Mouse (Mus musculus) adipose tissue, adult 10 weeks (tissue): ENCODE results near the gene Ikzf4. TPM values are rescaled to one million over a fixed set of nuclear protein-coding genes. Genes with fewer than 3 reads are reported as not detected.

Experiments used
- polyA plus RNA-seq: library from polyadenylated mRNA; stranded (reverse); fragments of 350-450 nt; fragmentation: Illumina TruSeq; extraction: RNeasy Lipid Tissue Mini Kit (QIAGEN cat#74804); gene quantifications from one replicate; pipeline ENCODE4 v1.2.3, GENCODE M21; 2014; ENCODE audit warnings: low read depth, low replicate concordance

Ikzf4 gene
- polyA plus RNA-seq, result 3.3 TPM

DNA sequence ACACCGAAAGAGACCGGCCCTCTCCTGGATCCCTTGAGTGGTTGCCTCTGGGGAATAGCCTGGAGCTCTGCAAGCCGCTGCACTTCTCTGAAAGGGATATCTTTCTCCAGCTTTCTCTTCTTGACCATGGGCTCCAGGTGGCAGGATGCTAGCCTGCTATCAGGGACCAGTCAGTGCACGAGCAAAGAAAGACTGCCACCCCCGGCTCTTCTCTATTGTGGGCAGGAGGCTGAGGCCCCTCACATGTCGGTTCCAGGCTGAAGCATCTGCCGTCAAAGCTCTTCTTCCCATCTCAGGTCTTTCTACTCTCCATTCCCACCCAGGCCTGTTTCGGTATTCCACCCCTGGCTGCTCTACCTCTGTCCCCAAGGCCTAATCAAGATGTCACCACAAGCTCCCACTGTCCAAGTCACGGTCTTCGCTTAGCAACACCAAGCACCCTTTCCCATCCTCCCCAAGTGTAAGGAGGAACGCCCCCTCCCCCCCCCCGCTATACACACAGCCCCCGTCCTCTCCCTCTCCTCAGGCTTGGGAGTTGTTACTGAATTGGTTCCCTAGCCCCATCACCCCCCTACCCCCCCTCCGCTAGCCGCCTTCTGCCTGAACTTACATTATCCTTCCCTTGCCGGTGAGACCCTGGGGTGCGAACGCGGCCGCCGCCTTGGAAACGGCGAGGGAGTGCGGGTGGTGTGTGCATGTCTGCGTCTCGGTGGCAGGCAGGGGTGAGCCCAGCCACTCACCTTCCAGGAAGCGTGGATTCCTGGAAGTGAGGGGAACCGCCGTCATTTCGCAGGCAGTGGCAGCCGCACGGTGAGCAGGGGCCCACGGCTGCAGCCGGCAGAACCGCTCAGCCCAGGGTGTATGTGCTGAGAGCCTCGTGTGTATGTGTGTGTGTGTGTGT, at the start of gene Ikzf4:
TSS of gene Ikzf4 (minus strand) at position 881 of the 901 bp plus-strand sequence.

DNA sequence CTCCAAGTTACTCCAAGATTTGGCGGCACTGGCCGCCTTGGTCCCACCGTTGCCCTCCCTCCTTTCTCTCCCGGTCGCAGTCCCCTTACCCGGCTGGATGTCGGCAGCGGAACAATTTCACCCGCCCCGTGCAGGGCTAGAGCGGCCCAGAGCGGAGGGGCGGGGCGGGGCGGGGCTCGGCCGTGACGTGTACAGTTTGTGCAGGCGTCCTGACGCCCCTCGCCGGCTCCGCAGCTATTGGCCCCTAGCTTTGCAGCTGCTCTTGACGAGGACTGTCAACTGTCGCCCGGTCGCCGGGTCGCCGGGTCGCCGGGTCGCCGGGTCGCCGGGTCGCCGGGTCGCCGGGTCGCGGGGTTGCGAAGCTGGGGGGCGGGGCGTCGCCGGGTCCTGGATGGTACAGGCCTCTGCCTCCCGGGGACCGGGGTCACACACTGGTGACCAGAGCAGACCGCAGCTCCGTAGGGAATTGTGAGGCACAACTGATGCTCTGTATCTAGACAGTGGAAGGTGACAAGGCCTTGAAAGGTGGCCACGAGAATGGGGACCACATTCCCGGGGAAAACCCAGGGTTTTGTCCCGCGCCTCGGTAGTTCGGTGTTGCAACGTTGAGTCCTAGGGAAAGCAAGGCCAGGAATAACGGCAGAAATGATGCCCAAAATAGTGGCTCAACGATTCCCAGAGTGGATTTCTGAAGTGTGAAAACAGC, 28.1 kb upstream of the Ikzf4 start, which contains the start of gene Suox:
TSS of gene Suox (minus strand) at position 311 of the 706 bp plus-strand sequence.

DNA sequence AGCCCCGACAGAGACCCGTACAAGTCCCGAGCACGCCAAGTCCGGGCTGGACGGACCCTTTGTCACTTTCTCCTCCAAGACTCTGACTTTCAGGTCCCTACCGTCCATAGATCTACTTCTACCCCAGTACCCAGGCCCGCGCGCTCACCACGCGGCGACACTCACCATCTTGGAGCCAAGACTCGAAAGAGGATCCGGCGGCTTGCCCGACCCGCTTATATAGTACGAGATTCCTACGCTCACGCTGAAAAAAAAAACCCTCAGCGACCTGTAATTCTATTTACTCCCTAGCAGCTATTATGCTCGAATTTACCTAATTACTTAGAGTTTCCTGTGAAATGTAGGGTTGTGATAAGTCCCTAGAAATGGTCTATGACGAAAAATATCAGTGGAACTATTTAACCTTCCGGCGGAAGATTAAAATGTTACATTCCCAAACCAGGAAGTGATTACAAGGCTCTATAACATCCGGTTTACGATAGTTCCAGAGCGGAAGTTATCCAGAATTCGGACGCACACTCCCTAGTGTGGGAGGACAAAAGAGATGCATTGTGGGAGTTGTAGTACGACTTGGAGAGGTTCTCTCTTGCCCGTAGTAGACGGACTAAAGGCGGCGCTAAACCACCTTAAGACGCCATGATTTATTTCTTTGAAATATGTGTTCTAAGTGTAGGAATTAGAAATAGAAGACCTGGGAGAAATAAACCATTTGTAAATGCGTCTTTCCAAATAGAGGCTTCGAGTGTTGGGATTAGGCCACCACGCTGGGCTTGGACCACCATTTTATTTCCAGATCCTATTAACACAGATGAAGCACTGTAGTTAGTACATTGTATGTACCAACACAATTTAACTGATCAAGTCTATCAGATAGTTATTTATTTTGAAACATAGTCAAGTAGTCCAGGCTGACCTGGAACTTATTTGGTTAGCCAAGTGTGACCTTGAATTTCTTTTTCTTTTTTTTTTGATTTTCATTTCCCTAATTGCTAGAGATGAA, 19.2 kb downstream of the Ikzf4 start, which contains the start of gene Rps26:
TSS of gene Rps26 (minus strand) at position 437 of the 1,000 bp plus-strand sequence.

DNA sequence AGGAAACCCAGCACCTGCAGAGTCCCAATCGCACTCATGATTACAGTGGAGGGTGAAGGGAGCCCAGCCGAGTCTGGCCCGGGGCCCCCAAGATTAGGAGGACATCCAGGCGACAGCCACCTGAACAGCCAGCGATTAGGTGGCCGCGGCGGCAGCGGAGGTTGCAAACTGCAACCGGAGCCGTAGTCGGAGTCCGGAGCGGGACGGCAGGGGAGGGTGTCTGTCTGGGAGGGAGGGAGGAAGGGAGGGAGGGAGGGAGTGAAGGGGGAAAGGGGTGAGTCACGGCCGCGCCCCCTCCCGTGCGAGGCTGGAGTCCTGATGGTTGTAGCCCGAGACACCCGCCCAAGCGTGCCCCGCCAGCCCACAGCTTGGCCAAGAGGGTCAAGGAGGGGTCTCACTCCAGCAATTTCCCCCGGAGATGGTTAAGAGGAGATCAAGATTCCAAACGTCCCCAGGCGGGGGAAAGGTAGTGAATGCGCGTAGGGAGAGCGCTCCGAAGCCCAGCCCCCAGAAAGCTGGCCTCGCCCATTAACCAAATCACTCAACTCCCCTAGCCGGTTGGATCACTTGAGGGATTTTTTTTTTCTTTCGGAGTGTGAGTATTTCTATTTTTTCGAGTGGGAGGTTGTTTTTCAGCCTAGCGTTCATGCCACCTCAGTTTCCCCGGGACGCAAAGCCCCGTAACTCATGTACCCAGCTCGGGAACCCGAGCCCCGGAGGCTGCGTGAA, 56.2 kb downstream of the Ikzf4 start, which contains the start of gene Erbb3:
TSS of gene Erbb3 (minus strand) at position 189 of the 729 bp plus-strand sequence.

Other genes starting within 250 kb of the Ikzf4 start
- gene Slc39a5, start 244.8 kb downstream of the Ikzf4 start, polyA plus RNA-seq, result 0.30 TPM
- gene Nabp2, start 234.5 kb downstream of the Ikzf4 start, polyA plus RNA-seq, result 47.3 TPM
- 33.2 TPM for gene Rnf41, start 234.3 kb downstream of the Ikzf4 start, polyA plus RNA-seq
- 105 TPM for gene Smarcc2, start 186.7 kb downstream of the Ikzf4 start, polyA plus RNA-seq
- 1,629 TPM for gene Myl6, start 151.8 kb downstream of the Ikzf4 start, polyA plus RNA-seq
- 5.5 TPM for gene Myl6b, start 147.3 kb downstream of the Ikzf4 start, polyA plus RNA-seq
- gene Esyt1, start 120.1 kb downstream of the Ikzf4 start, polyA plus RNA-seq, result 98.5 TPM
- gene Zc3h10, start 98.2 kb downstream of the Ikzf4 start, polyA plus RNA-seq, result 9.8 TPM
- 2,778 TPM for gene Rpl41, start 96.7 kb downstream of the Ikzf4 start, polyA plus RNA-seq
- 63.0 TPM for gene Pa2g4, start 80.0 kb downstream of the Ikzf4 start, polyA plus RNA-seq
- gene Erbb3, start 56.3 kb downstream of the Ikzf4 start, polyA plus RNA-seq, result 32.3 TPM
- 1,498 TPM for gene Rps26, start 19.2 kb downstream of the Ikzf4 start, polyA plus RNA-seq
- 154 TPM for gene Suox, start 28.1 kb upstream of the Ikzf4 start, polyA plus RNA-seq
- 111 TPM for gene Rab5b, start 50.3 kb upstream of the Ikzf4 start, polyA plus RNA-seq
- gene Pmel, start 58.2 kb upstream of the Ikzf4 start, polyA plus RNA-seq, result 15.2 TPM
- 20.1 TPM for gene Cdk2, start 59.0 kb upstream of the Ikzf4 start, polyA plus RNA-seq
- 16.4 TPM for gene Dgka, start 98.9 kb upstream of the Ikzf4 start, polyA plus RNA-seq
- 28.8 TPM for gene Pym1, start 101.9 kb upstream of the Ikzf4 start, polyA plus RNA-seq
- gene Mmp19, start 144.9 kb upstream of the Ikzf4 start, polyA plus RNA-seq, result 17.1 TPM
- 44.6 TPM for gene Dnajc14, start 158.1 kb upstream of the Ikzf4 start, polyA plus RNA-seq
- 13.7 TPM for gene Tmem198b, start 158.4 kb upstream of the Ikzf4 start, polyA plus RNA-seq
- 69.3 TPM for gene Sarnp, start 171.3 kb upstream of the Ikzf4 start, polyA plus RNA-seq
- gene Ormdl2, start 175.7 kb upstream of the Ikzf4 start, polyA plus RNA-seq, result 96.5 TPM
- 1.6 TPM for gene Gdf11, start 245.7 kb upstream of the Ikzf4 start, polyA plus RNA-seq